Mouse (Mus musculus): ENCODE results near the gene Zfp428.
"Not testable (repeated sequence)": the region's sequence is repeated elsewhere in the genome, so short reads cannot be mapped to it uniquely, and the experiment has no call there.

Zfp428 gene

DNA sequence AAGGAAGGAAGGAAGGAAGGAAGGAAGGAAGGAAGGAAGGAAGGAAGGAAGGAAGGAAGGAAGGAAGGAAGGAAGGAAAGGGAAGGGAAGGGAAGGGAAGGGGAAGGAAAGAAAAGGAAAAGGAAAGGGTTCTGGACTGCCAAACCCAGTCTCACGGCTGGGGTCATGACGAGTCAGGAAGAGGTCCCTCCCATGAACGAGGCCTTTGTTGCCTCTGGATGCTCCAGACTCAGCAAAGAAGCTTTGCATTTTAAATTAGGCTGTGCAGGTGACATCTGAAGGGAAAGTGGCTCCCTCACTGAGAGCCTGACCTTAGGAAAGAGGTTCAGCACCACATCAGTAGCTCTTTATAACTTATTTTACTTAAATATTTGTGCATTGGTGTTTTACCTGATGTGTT lies 12.3 kb downstream of the Zfp428 start:
- no peak for DNase-seq (ENCODE audit: low spot score in 2 of 2)

DNA sequence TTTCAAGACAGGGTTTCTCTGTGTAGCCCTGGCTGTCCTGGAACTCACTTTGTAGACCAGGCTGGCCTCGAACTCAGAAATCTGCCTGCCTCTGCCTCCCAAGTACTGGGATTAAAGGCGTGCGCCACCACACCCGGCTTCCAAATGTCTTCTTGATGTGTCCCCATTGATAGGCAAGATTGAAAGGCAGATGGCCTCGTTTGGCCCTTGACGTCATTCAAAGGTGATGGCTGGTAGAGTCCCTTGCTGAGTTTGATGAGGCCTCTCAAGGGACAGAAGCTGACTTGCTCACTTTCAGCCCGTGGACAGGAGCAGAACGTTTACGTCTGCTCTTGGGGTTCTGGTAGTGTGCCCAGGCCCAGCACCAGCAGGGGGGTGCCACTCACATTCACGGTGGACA lies 13.2 kb downstream of the Zfp428 start:
- DNase-seq (ENCODE audit: low spot score in 2 of 2), result not testable (repeated sequence)

DNA sequence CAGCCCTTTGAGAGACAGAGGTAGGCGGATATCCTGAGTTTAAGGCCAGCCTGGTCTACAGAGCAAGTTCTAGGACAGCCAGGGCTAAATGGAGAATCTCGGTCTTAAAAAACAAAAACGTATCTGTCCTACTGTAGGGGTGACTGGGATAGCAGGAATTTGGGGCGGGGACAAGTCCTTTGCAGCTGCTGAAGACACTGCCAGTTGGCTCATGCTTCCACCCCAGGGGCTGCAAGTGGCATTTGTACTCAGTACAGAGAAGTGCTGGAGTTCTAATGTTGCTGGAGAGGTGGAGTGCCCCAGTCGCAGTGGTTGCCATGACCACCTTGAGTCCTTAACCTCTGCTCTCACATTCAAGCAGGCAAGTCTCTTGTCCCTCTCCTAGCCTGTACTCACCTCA lies 16.0 kb downstream of the Zfp428 start:
- no peak for DNase-seq (ENCODE audit: low spot score in 2 of 2)

DNA sequence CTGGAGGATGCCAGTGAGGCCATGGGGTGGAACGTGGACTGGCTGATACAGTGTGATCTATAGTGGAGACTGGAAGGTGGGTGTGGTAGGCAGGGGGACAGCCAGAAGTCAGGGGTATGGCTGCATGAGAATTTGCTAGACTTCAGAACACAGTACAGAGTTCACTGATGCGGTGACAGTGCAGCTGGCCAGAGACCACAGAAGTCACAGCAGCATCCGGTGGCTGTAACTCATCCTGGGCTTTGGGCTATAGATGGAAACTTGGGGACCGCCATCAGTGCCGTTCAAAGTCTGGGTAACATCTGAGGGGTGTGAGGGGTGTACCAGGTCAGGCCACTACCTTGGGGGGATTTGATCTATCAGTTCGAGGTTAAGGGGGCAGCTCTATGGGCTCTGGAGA lies 16.9 kb downstream of the Zfp428 start:
- DNase-seq (ENCODE audit: low spot score in 2 of 2), result no peak

DNA sequence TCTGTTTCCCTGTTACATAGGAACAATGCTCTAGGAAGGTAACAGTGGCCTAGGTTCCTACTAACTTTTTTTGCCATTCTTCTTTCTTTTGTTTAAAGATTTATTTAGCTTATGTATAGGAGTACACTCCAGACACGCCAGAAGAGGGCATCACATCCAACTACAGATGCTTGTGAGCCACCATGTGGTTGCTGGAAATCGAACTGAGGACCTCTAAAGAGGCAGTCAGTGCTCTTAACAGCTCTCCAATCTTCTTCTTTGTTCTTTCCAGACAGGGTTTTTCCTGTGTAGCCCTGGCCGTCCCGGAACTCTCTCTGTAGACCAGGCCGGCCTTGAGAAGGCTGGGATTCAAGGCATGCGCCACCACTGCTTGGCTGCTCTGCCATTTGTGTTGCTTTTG lies 18.2 kb downstream of the Zfp428 start:
- no peak for DNase-seq (ENCODE audit: low spot score in 2 of 2)

DNA sequence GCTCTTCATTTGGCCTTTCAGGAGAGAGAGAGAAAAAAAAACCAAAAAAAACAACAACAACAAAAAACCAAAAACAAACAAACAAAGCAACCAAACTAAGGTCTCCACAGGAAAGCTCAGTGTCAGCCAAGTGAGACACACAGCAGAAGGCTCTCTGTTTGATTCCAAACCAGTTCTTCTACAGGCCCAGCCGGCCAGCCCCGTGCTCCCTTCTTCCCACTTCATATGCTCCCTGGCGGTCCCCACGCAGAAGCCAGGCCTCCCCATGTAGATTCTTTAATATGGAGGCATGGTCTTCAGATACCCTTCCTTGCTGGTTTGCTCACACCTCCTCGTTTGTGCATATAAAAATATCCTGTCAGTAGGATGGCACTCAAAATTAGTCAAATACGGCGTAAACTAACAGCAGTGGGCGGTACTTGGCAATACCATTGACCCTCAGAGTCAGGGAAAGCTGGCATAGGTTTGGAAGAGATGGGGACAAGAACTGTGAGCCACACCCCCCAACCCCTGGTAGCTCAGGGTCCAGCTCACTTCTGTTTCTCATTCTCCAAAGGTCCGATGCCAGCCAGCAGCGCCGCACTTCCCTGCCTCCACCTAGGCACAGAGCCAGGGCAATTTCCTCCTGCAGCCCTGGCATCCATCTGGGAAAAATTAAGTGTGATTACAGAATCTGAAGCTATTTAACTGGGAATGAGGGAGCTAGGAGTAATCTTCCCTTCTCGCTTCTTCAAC lies 19.0 kb downstream of the Zfp428 start:
- no peak for DNase-seq (ENCODE audit: low spot score in 2 of 2)

DNA sequence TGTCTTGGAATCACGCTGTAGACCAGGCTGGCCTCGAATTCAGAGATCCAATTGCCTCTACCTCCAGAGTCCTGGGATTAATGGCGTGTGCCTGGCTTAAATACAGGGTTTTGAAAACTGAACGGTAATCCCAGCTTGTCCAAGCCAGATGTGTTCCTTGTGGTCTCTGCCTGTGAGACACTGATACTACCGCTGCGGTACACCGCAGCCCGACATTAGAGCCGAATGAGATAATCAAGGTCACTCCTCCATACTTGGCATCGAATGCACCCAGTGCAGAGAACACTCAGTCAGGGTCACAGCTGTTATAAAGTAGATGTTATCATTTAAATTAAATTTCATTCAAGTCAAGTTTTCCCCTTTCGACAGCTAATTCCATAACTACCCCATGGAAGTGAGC lies 22.1 kb downstream of the Zfp428 start:
- DNase-seq (ENCODE audit: low spot score in 2 of 2), result no peak

DNA sequence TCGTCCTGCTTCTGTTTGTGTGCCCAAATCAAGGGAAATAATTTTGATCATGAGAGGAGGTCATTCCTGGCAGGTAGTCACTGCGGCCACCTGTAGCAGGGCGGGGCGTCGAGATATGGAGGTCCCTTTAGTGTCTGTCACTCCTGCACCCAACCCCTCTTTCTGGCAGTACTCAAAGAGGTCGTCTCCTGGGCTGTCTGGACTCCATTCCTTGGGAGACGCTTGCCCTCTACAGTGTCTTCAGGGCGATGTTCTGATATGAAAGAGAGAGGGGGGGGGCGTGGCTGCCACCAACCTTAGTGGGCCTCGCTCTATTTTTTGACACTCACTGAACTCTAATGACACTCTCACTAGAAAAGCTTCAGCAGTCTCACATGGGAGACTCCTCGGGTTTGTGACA lies 22.8 kb downstream of the Zfp428 start:
- DNase-seq (ENCODE audit: low spot score in 2 of 2), result peak in 1 of 2 experiments; percentile 19

DNA sequence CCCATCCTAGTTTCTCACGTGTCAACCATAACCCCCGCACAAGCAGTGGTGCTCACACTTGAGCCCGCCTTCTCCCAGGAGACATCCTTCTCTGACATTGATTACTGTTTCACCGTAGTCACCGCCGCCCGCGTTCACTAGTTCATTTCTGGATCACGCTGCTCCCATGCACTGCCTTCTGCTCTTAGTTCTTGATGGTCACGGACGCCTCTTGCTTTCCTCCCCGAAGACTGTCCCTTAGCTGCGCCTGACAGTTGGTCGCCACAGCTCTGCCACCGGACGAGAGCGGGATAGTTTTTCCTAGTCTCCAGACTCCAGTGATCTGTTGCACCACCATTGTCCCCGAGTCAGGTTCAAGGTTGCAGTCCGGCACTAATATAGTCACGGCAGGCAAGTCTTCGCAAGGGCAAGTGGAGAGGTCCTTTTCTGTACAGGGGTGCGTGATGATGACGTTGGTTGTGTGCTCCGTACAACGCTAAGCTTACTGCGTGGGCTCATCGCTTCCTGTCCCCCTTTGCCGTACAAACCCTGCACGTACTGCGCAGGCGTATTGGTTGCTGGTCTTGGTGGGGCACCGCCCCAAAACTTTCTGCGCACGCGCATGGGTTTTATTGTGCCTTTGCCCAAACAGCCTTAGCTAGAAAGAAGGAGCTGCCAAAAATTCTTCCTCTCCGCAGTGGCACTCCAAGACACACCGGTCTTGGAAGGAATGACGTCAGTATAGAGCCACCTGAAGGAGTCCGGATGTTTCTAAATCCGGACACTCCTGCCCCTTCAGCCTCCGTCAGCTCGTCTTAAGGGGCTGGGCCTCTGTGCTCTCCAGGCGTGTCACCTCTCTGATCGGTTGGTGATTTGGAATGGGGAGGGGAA lies 23.5 kb downstream of the Zfp428 start, which contains the start of gene Irgq:
Irgq (plus strand) TSS at position 628 of the 870 bp plus-strand sequence.
- peak; percentile 95 to 96 for DNase-seq (ENCODE audit: low spot score in 2 of 2)

DNA sequence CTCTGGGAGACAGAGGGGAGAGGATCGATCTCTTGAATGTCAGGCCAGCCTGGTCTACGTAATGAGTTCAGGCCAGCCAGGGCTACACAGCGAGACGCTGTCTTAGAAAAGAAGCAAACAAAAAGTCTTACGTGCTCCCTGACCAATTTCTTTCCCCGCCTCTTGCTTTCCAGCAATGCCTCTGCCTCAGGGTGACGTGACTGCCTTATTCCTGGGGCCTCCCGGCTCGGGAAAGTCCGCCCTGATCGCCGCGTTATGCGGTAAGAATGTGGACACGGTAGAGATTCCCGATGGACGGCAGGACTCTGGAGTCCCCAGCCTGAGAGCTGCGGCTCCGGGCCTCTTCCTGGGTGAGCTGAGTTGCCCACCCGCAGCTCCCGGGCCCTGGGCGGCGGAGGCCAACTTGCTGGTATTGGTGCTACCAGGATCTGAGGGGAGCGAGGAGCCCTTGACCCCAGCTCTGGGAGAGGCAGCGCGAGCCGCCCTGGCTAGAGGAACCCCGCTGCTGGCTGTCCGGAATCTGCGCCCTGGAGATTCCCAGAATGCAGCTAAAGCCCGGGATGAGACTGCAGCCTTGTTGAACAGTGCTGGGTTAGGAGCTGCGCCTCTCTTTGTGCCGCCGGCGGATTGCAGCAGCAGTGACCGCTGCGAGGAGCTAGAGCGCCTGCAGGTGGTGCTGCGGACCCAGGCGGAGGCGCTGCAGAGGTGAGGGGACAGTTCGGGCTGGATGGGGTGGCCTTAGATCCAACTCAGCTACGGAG lies 24.6 kb downstream of the Zfp428 start:
- DNase-seq (ENCODE audit: low spot score in 2 of 2), result peak; percentile 60 to 79

DNA sequence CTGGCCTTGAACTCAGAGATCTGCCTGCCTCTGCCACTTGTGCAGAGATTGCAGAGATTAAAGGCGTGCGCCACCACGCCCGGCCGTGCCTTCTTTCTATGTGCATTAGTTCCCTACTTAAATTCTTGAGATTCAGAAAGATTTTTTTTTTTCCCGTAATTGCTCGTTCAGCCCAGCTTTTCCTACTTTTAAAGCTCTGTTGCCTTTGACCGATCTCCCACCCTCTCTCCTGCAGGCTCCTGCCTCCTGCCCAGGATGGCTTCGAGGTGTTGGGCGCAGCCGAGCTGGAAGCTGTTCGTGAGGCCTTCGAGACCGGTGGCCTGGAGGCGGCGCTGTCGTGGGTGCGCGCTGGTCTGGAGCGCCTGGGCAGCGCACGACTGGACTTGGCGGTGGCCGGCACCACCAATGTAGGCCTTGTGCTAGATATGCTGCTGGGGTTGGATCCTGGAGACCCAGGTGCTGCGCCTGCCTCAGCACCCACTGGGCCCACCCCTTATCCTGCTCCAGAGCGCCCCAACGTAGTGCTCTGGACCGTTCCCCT lies 26.3 kb downstream of the Zfp428 start:
- DNase-seq (ENCODE audit: low spot score in 2 of 2), result no peak

DNA sequence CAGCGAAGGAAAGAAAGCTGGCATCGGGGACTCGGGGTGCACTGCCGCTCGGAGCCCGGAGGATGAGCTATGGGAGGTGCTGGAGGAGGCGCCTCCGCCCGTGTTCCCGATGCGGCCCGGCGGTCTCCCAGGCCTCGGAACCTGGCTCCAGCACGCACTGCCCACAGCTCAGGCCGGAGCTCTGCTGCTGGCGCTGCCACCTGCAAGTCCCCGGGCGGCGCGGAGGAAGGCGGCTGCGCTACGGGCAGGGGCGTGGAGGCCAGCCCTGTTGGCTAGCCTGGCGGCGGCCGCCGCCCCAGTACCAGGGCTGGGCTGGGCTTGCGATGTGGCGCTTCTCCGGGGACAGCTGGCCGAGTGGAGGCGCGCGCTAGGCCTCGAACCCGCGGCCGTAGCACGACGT lies 27.0 kb downstream of the Zfp428 start:
- DNase-seq (ENCODE audit: low spot score in 2 of 2), result no peak

DNA sequence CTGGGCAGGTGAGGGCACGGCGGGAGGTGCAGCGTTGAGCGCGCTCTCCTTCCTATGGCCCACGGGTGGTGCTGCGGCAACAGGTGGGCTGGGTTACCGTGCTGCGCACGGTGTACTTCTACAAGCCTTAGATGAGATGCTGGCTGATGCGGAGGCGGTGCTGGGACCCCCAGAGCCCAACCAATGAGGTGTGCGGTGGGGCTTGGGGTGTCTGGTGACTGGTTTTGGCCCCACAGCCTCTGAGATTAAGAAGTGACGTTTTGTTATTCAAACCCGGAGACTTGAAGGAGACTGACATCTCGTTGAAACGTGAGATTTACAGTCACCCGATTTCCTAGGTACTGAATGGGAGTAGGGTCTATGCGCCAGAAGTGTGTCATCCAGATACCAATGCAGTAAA lies 27.5 kb downstream of the Zfp428 start:
- no peak for DNase-seq (ENCODE audit: low spot score in 2 of 2)

DNA sequence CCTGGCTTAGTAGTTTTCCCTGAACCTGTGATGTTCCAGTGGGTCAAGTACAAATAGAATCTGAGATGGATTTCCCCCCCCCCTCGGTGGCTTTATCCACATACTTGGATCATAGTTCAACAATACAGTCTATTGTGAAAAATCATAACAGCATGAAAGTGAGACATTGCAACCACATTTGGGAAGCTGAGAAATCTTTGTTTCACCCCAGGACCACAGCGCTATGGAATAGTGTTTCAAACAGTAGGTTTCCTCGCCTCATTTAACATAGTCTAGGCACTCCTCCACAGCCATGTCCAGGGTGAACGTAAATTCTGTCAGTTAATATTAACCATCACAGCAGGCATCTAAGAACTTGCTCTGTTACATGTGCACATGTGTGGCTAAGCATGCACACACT lies 30.3 kb downstream of the Zfp428 start:
- no peak for DNase-seq (ENCODE audit: low spot score in 2 of 2)

DNA sequence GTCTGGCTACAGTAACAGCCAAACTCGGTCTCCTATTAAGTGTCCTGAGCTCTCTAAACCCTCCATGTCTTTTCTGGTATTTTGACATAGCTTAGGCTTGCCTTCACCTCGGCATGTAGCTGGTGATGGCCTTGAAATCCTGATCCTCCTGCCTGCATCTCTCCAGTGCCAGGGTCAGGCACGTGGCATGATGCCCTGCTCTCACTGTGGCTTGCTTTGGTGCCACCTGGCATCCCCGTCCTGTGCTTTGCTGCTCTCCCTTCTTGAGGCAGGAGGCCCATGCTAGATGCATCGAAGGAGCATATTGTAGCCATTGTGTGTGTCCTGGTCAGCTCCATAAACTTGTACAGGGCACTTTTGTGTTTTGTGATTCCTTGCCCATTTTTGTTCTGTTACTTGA lies 30.8 kb downstream of the Zfp428 start:
- DNase-seq (ENCODE audit: low spot score in 2 of 2), result no peak

DNA sequence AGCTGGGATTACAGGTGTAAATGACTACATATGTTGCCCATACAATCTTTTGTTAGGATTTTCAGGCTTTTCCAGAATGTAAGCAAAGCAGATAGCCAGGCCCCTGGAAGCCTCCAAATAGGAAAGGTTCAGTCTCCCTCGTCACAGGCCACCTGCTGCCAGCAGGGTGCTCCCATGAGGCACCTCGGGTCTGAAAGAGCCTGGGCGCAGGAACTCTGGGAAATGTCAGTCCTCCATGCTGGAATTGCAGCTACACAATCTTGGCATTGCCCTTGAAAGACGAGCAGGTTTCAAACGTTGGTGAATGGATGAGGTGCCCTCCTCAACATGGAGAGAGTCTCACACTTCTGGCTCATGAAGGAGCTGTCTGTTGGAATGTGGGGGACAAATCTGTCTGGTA lies 31.3 kb downstream of the Zfp428 start:
- DNase-seq (ENCODE audit: low spot score in 2 of 2), result no peak

DNA sequence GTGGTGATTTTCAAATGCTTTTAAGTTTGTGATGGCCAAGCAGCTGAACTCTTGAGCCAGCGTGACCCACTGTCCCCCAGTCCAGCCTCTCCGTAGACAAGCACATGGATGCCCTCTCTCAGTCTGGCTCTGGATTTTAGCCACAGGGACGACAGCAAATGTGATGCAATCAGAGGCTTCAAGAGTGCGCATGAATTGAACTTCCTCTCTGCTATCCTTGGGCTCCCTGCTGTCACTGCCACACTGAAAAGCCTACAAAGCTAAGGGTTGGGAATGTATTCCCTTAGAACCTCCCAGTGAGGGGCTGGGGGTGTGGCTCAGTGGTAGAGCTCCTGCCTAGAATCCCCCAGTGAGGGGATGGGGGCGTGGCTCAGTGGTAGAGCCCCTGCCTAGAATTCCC lies 31.9 kb downstream of the Zfp428 start:
- DNase-seq (ENCODE audit: low spot score in 2 of 2), result no peak

DNA sequence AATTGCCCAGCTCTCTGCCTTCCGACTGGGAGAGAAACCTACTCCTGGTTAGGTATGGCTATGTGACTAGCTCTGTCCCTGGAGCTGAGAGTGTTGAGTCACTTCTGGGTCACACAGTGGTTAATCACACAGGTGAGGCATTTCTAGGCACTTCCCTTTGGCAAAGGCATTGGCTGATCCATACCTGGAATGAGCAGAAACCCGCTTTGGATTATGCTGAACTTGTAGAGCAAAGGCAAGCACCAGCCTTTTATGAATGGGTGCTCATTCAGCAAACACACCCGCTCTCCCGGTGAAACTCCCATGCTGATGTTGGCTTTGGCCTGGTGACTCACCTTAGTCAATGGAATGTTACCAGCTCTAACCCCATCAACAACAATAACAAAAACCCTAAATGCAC lies 32.9 kb downstream of the Zfp428 start:
- no peak for DNase-seq (ENCODE audit: low spot score in 2 of 2)

DNA sequence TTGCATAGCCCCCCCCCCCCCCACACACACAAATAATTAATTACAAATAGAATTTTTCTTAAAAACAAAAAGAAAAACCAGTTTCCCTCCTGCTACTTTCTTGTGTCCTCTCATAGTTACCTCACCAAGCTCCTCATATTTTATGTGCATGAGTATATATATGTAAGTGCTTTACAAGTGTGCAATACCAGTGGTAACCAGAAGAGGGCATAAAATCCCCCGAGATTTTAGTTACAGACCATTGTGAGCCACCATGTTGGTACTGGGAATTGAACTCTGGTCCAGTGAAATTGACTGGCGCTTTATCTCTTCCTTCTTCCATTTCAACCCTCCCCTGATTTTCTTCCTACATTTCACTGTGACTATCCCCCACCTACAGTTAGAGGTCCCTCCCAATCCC lies 37.7 kb downstream of the Zfp428 start:
- no peak for DNase-seq (ENCODE audit: low spot score in 2 of 2)

DNA sequence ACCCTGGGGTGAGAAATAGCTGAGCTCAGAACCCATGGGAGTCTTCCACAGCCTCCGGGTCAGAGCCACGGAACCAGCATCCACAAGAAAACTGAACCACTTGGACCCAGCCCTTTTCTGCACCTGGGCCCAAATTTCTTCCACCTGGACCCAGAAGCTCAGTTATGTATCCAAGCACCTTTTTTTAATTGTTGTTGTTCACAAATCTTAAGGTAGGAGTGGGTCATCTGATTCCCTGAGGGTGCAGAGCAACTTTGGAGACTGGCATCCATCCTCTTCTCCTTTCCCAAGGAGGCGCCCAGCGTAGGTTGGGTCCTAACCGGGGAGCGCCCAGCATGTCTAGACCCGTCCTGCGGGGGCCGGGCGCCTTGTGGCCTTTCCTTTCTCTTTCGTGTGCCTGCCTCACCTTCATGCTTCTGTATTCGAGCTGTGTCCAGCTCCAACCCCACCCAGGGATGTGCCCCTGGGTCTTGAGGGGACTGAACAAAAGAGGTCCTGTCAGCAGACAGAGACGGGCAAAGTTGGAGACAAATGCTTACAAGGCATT lies 39.3 kb downstream of the Zfp428 start, which contains the start of the genes Pinlyp and Xrcc1:
Pinlyp (minus strand) TSS at position 51 of the 547 bp plus-strand sequence.
Xrcc1 (plus strand) TSS at position 222 of the 547 bp plus-strand sequence.
- DNase-seq (ENCODE audit: low spot score in 2 of 2), result peak in 1 of 2 experiments; percentile 14

DNA sequence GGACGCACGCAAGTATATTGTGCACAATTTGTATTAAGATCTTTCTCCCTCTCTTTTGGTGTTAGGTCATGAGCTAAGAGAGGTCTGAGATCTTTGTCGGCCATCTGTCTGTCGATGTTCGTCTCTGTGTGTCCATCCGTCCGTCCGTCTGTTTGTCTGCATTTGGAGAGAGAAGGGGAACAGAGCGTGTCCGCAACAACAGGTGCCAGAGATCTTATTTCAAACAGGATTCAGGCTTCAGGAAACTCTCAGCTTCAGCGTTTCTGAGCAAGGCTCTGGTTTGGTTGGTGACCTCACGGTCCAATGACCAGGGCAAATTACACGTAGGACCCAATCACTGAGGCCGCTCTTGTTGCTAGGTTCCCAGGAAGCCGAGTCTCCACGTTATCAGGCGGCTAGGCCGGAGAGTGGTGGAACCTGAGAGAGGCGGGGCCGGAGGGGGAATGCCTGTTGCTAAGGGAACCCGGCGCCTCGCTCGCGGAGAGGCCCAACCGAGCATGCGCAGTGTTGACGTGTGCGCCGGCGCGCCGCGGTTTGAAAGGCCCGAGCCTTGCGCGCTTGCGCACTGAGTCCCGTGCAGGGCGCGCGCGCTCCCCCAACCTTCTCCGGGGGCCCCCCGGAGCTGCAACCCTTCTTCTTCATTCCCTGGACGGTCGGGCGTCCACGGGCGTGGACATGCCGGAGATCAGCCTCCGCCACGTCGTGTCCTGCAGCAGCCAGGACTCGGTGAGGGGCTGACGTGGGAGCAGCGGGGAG lies 40.0 kb downstream of the Zfp428 start:
- peak; percentile 98 to 99 for DNase-seq (ENCODE audit: low spot score in 2 of 2)
